Mouse (Mus musculus) urinary bladder, postnatal 14 days (tissue): ENCODE results near the gene Gm10118.

Experiments used
- DNase-seq: peaks from one replicate; pipeline ENCODE4 v3.0.0; 2021; ENCODE audit warnings: low spot score

Gm10118 gene

DNA sequence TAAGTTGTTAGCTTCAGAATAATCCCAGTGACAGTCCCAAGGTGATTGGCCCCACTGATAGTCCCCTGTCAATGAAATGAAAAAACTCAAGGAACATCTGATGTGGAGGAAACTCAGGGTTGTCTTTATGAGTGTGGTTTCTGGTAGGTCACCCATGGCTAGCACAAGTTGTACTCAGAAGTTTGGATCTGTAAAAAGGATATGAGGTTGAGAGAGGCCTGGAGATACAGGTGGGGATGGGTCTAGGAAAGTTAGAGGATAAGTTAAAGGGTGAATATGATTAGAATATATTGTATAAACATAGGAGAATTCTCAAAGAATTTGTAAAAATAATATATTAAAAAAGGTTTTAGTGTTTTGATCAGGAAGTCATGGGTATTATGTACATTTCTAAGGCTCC lies at the start of gene Gm10118:
Gene Gm10118 (minus strand): TSS at position 101 of the 400 bp plus-strand sequence.
- DNase-seq: no peak

GRCm38 (mm10) chr10:63972300-63972699 lies 45.1 kb upstream of the Gm10118 start:
- no peak for DNase-seq

DNA sequence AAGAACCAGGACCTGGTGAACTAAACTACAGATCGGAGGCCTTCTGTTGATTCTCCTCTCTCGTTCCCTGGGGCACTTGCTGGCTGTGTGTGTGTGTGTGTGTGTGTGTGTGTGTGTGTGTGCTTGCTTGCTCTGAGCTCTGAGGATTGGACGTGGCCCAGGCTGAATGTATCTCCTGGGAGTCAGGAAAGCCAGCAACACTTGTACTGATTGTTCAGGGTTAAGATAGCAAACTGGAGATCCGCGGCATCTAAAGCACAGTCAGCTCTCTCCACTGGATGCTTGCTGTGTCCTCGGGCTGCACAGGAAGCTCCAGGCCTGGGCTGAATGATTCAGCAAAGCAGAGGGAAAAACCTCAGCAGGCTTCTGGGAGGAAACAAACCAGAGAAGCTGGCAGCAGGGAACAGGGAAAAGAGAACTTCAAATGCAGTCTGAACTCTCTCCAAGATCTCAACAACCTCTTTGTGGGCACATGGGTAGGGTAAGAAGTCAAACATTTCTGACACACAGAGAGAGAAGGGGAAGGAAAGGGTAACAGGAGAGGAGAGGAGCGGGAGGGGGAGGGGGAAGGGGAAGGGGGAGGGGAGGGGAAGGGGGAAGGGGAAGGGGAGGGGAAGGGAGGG lies 27.2 kb upstream of the Gm10118 start:
- DNase-seq: no peak

- DNase-seq: no peak
Measured at GRCm38 (mm10) chr10:63951481-63951880, 24.2 kb upstream of the Gm10118 start.

- DNase-seq: no peak
Measured at GRCm38 (mm10) chr10:63950867-63951266, 23.6 kb upstream of the Gm10118 start.

GRCm38 (mm10) chr10:63947266-63947665 lies 20.0 kb upstream of the Gm10118 start:
- no peak for DNase-seq

- no peak for DNase-seq
Measured at GRCm38 (mm10) chr10:63945534-63945933, 18.3 kb upstream of the Gm10118 start.

DNA sequence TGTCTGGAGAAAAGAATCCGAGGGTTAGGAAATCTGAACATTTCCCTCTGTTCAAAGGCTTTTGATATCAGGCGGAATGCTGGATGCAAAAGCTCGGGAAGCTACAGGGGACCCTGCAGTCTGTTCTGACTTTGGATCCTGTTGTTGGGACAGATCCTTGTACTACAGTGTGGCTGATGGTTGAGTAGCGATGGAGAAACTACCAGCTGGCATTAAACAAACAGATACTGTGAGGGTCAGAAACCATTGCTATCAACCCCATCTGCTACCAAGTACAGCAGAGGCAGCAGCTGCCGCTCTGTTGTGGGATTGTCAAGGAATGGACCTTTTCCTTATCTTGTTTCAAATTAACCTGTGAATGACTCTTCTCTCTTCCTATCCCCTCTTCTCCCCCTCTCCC lies 6.7 kb upstream of the Gm10118 start:
- no peak for DNase-seq

DNA sequence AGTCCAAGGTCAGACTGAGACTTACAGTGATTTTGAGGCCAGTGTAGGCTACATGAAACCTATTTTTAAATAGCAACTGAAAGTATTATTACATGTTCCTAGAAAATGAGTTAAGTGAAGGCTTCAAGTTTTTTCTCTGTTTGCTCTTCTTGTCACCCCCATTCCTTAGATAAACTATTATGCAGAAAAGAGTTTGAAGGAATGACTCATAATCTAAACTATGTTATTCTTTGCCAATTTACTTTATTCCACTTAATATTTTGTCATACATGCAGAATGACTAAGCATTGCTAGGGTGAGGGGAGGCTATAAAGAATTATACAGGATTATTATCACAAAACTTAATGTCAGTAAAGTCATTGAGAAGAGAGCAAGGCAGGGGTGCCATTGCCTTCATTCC lies 18.4 kb downstream of the Gm10118 start:
- DNase-seq: no peak

DNA sequence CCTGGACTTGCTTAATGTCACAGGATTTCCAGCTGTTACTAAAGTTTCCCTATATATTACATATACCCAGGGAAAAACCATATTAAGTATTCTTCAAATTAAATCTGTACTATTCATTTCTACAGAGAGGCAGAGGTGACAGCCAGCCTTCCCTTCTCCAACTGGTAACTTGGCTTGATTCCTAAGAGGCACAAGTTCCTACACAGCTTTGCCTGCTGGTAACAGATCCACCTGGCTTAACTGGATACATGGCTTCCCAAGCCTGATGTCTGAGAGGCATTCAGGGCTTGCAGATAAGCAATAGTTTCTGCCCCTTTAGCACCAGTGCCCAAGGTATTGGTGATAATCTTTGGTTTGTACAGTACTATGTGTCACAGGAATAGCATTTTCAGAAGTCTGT lies 27.3 kb downstream of the Gm10118 start:
- DNase-seq: no peak

DNA sequence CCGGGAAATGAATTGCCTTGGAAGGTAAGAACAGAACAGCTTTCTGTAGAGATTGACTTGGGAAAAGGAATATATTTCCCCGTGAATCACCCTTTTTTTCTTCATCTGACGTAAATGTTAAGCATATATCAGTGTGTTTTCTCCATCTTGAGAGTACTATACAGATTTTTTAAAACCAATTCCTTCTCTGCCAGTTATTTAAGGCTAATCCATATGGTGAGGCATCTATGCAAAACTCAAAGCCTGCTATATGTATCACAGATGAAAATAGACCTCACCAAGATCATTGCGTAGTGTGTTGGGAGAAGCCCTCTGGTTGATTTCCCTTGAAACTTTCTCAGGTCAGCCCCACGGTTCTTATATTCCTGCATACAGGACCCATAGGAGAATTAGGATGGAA lies 32.6 kb downstream of the Gm10118 start:
- DNase-seq: no peak

DNA sequence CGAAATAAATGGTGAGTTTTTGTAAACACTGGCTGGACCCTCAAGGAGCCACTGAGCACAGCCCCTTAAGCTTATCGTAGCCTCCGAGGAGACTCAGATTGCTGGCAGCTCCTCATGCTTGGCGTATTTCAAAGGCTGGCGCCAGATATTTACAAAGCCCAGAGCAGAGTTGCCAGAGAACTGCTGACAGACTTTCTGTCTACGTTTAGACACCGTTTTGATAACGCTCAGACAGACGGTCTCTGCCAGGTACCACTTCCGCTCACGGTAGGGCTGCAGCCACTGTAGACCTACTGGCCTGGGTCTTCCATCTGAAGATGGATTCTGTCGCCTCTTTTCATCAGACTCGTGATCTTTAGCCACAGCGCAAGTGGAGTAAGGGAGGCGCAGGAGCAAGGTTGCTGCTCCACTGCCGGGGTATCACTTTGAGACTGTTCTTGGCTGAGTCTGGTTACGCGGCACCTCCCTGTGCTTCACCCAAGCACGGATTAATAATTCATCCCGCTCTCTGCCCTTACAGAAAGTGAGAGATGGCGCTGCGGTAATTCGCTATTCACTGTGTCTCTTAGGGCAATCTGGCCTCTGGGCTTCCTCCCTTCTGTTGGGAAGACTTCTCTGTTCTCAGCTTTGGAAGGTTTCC lies 40.7 kb downstream of the Gm10118 start:
- DNase-seq: no peak

DNA sequence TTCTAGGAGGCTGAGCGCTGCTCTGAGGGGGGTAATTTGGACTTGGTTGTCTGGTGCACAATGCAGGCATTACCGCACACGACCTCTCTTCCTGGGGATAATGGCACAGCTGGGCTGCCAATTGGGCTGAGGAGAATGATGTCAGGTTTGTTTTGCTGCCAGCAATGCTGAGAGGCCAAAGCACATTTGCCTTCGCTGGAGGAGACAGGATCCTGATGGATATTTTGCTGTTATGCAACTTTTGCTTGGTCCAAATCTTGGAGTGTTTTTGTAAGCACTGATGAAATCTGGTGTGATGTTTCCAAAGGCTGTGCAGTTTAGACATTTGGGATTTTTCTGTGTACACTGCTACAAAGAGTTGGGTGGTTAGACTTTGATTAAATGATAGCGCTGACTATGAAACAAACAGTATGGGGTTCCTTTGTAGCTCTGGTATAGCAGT lies 46.8 kb downstream of the Gm10118 start:
- peak; percentile 26 for DNase-seq
